Mouse (Mus musculus) C2C12 (cell line): ENCODE measurements around the gene 4933428G20Rik. TPM values are rescaled to one million over a fixed set of nuclear protein-coding genes. Genes with fewer than 3 reads are reported as not detected.

Experiments used
- H3K27me3 ChIP-seq: one replicate; pipeline ENCODE4 v1.6.1; 2011; ENCODE audit not compliant: control insufficient read depth, insufficient read depth, insufficient read length
- H3K36me3 ChIP-seq: one replicate; pipeline ENCODE4 v1.6.1; 2011; ENCODE audit not compliant: control insufficient read depth, insufficient read depth
- H3K4me3 ChIP-seq: one replicate; pipeline ENCODE4 v1.5.1; 2011; ENCODE audit warnings: mild to moderate bottlenecking, control low read depth; ENCODE audit not compliant: poor library complexity, insufficient read depth, severe bottlenecking
- H3K79me2 ChIP-seq: one replicate; pipeline ENCODE4 v1.6.1; 2011; ENCODE audit not compliant: control insufficient read depth, insufficient read depth
- H3K79me3 ChIP-seq: one replicate; pipeline ENCODE4 v1.6.1; 2011; ENCODE audit warnings: low read depth, control low read depth
- H3ac ChIP-seq: one replicate; pipeline ENCODE3; 2011; ENCODE audit warnings: low read depth; ENCODE audit not compliant: control insufficient read depth, insufficient read length
- CEBPB ChIP-seq: IDR thresholded peaks from one replicate; pipeline ENCODE4 v1.6.1; 2011; ENCODE audit warnings: low read depth, mild to moderate bottlenecking, control low read depth, moderate library complexity
- CTCF ChIP-seq: IDR thresholded peaks from one replicate; pipeline ENCODE4 v1.5.1; 2011; ENCODE audit not compliant: control insufficient read depth, insufficient read depth, insufficient read length
- FOSL1 ChIP-seq: IDR thresholded peaks from one replicate; pipeline ENCODE4 v1.8.0; 2011; ENCODE audit warnings: mild to moderate bottlenecking, low read length; ENCODE audit not compliant: poor library complexity, insufficient read depth, severe bottlenecking
- MAX ChIP-seq: IDR thresholded peaks from one replicate; pipeline ENCODE4 v1.6.1; 2011; ENCODE audit warnings: mild to moderate bottlenecking, control low read depth
- MYOD1 ChIP-seq: IDR thresholded peaks from one replicate; pipeline ENCODE4 v1.6.1; 2011; ENCODE audit warnings: low read depth; ENCODE audit not compliant: control insufficient read depth, insufficient read length
- MYOG ChIP-seq: IDR thresholded peaks from one replicate; pipeline ENCODE4 v1.6.1; 2011; ENCODE audit not compliant: control insufficient read depth, insufficient read length; ENCODE audit errors: extremely low read depth
- USF1 ChIP-seq: IDR thresholded peaks from one replicate; pipeline ENCODE4 v1.6.1; 2011; ENCODE audit warnings: low read depth, mild to moderate bottlenecking, control low read depth, moderate library complexity
- polyA plus RNA-seq: library from polyadenylated mRNA; unstranded; fragments of >200 nt; fragmentation: generic; extraction: Trizol; gene quantifications from one replicate; pipeline ENCODE4 v1.2.1, GENCODE M21; 2012; ENCODE audit warnings: missing spikeins

The 4933428G20Rik gene
- polyA plus RNA-seq, 1 experiment: 0.34 TPM

DNA sequence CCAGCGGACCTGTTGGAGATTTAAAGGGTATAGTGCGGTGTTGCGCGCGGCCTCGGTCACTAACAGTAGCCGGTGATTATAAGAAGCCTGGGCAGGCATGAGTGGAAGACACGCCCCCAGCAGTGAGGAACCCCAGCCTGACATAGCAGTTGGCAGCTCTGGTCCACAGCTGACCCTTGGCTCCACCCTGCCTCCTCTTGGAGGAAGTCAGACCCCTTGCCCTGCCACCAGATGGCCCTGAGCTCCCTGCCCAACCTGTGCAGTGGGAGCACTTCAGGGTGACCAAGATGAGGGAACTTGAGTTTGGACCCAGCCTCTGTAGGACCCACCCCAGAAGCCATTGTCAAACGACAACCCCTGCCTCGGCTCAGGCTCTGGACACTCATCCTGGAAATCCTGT is 8.5 kb downstream of the 4933428G20Rik start:
- Histone ChIP-seq H3K79me3 (no peaks in the 10 kb centered on the region), H3K4me3 (no peak overlapping the region), H3ac (no peak overlapping the region), H3K36me3 (peaks cover 78% of the 10 kb centered on the region), H3K27me3 (no peaks in the 10 kb centered on the region), H3K79me2 (no peaks in the 10 kb centered on the region)
- TF ChIP-seq CTCF: no peak

DNA sequence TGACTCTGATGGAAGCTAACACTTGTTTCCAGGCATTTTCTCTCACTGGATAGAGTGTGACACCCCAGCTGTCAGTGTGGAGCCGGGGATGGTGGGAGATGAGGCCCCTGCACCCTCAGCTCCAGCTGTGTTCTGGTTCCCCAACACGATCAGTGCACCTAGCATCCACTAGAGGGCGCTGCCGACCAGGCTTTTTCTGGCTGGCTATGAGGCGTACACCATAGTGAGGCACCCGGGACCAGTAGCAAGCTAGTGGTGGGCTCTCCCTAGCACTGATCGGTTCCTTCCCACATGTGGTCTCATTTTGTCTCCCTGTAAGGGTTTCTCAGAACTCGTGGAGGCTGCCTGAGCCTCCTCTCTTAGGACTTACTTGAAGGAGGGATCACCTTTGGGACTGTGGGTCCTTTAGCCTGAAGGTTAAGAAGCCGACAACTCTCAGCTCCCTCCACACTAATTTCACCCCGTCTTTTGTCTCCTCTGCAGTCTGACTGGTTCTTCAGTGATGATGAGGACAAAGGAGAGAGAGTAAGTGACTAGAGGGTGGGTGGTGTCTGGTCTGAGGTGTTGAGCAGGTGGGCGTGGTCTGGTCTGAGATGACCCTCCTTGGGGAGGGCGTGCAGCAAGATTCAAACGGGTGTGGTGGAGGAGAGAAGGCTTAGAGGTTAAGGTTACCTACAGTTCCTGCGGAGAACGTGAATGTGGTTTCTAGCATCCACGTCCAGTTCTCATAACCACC is 10.4 kb downstream of the 4933428G20Rik start:
- Histone ChIP-seq H3K36me3 (peaks cover 87% of the 10 kb centered on the region), H3K79me2 (no peaks in the 10 kb centered on the region), H3K79me3 (no peaks in the 10 kb centered on the region), H3K4me3 (no peak overlapping the region), H3K27me3 (no peaks in the 10 kb centered on the region), H3ac (no peak overlapping the region)
- no peak for TF ChIP-seq MAX
- TF ChIP-seq CTCF: peak; percentile 87

DNA sequence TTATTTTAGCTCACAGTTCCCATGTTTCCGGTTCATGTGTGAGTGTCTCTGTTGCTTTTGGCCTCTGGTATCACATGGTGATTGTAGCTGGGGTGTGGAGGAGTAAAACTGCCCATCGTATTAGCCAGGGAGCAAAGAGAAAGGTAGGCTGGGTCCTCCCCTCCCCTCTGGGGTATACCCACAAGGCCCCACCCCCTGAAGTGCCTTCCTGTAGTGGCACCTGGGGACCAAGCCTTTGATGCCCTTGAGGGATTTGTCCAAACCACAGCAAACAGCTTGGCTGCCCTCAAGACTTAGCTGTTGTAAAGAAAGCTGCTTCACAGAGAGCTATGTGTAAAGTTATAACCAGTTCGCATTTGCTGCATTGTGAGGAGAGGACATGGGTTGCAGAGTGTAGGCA is 12.5 kb downstream of the 4933428G20Rik start:
- Histone ChIP-seq H3K36me3 (peaks cover 84% of the 10 kb centered on the region), H3K79me2 (no peaks in the 10 kb centered on the region), H3K4me3 (no peak overlapping the region), H3K27me3 (no peaks in the 10 kb centered on the region), H3ac (no peak overlapping the region), H3K79me3 (no peaks in the 10 kb centered on the region)
- TF ChIP-seq FOSL1: no peak
- no peak for TF ChIP-seq MAX
- no peak for TF ChIP-seq MYOD1
- no peak for TF ChIP-seq MYOG
- TF ChIP-seq CEBPB: no peak
- TF ChIP-seq CTCF: no peak
- TF ChIP-seq USF1: no peak

DNA sequence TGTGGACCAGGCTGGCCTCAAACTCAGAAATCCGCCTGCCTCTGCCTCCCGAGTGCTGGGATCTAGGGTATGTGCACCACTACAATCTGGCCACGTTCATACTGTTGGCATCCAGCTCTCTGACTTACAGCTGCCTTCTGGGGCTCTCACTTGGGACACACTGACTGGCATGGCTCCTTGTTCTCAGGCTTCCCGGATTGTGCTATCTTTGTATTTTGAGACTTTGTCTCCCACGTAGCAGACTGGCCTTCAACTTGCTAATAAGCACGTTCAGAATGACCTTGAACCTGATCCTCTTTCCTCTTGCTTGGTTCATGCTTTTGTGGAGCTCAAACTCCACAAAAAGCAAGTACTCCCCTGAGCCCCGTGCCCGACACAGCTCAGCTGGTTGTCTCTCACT is 14.5 kb downstream of the 4933428G20Rik start:
- Histone ChIP-seq H3K36me3 (peaks cover 87% of the 10 kb centered on the region), H3ac (no peak overlapping the region), H3K4me3 (no peak overlapping the region), H3K27me3 (no peaks in the 10 kb centered on the region), H3K79me3 (peaks cover 1% of the 10 kb centered on the region), H3K79me2 (no peaks in the 10 kb centered on the region)
- no peak for TF ChIP-seq USF1
- no peak for TF ChIP-seq MAX
- TF ChIP-seq MYOG: no peak
- TF ChIP-seq FOSL1: no peak
- TF ChIP-seq CTCF: no peak
- TF ChIP-seq CEBPB: no peak
- TF ChIP-seq MYOD1: no peak

DNA sequence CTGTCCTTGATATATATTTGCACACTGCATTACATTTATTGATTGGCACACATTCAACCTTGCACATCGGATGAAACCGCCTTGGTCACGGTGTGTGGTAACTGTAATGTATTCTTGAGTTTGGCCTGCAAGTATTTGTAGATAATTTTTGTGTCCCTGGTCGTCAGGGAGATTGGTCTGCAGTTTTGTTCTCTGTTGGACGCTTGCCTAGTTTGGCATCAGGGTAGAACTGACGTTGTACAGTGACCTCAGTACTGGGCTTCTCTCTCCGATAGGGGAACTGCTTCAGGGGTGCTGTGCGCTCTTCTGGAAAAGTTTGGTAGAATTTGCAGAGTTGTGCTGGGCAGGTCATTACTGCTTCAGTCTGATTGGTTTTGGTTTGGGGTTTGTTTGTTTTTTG is 20.3 kb downstream of the 4933428G20Rik start:
- Histone ChIP-seq H3K79me2 (peaks cover 12% of the 10 kb centered on the region), H3K4me3 (no peak overlapping the region), H3K27me3 (no peaks in the 10 kb centered on the region), H3K36me3 (peaks cover 92% of the 10 kb centered on the region), H3ac (no peak overlapping the region), H3K79me3 (peaks cover 13% of the 10 kb centered on the region)
- TF ChIP-seq FOSL1: no peak
- no peak for TF ChIP-seq MYOG
- TF ChIP-seq MAX: no peak
- no peak for TF ChIP-seq USF1
- TF ChIP-seq CTCF: no peak
- no peak for TF ChIP-seq CEBPB
- TF ChIP-seq MYOD1: no peak

DNA sequence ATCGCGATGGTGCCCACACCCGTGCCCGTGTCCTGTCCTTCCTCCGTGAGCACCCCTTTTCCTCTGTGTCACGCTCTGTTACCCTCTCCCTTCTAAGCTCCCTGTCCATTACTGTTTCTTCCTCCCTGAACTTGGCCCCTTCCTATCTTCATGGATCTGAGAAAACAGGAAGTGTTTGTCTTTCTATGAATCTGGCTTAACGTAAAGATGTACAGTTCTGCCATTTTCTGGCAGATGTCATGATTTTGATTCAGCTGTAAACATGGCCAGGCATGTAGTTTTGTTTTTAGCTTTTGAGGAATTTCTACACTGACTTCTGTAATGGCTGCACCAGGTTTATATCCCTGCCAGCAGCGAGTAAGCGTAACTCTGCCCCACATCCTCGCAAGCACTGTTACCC is 21.1 kb downstream of the 4933428G20Rik start:
- TF ChIP-seq MYOD1 (no peak), MAX (no peak), MYOG (no peak), FOSL1 (no peak), CTCF (no peak), CEBPB (no peak), USF1 (no peak)
- peaks cover 92% of the 10 kb centered on the region for H3K36me3 ChIP-seq

More for the DNA sequence above, 21.1 kb downstream of the 4933428G20Rik start:
- H3K79me2 ChIP-seq: peaks cover 12% of the 10 kb centered on the region
- H3K79me3 ChIP-seq: peaks cover 13% of the 10 kb centered on the region
- no peak overlapping the region for H3K4me3 ChIP-seq
- H3K27me3 ChIP-seq: no peaks in the 10 kb centered on the region
- no peak overlapping the region for H3ac ChIP-seq
